Mouse (Mus musculus) effector memory CD4-positive, alpha-beta T cell, adult 7 months (primary cell): ENCODE measurements around the gene Kif11. TPM values are rescaled to one million over a fixed set of nuclear protein-coding genes. Genes with fewer than 3 reads are reported as not detected.

Experiments
- polyA plus RNA-seq: library from polyadenylated mRNA; unstranded; fragments of 100-300 nt; shearing (Covaris generic); gene quantifications from one replicate; pipeline ENCODE4 v1.2.1, GENCODE M21; 2017

The Kif11 gene
- polyA plus RNA-seq = 1.9 TPM

DNA sequence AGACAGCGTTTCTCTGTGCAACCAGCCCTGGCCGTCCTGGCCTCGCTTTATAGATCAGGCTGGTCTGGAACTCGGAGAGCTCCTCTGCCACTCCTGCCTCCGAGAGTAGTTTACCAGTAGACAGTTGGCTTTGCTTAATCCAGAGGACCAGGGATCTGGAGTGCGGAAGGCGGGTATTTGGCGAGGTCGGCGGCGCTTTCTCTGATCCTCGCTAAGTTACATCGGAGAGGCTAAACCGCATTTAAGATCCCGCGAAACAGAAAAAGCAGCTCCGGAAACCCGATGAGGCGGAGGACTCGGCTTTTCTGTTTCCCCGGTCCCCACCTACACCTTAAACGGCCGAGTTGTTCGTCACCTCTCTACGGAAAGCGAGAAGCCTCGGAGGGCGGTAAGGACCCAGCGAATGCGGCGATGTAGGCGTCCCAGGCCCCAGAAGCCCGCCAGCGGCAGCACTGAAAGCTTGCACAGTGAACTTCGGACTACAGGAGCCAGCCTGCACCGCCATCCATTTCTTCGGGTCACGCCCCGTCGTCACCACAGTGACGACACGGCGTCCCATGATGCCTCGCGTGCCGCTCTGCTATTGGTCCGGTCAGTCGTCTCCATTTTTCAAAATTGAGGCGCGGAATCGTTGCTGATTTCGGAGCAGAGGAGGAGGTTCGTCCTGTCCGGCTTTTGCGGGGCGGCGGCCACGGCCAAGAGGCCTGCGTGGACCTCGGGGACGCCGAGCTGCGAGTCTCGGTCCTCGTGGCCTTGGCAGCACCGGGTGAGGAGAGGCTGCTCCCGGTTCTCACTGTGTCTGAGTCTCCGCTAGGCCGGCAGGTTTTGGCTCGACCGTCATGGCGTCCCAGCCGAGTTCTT, at the start of gene Kif11:
Gene Kif11 (plus strand): TSS at position 649 of the 861 bp plus-strand sequence.

DNA sequence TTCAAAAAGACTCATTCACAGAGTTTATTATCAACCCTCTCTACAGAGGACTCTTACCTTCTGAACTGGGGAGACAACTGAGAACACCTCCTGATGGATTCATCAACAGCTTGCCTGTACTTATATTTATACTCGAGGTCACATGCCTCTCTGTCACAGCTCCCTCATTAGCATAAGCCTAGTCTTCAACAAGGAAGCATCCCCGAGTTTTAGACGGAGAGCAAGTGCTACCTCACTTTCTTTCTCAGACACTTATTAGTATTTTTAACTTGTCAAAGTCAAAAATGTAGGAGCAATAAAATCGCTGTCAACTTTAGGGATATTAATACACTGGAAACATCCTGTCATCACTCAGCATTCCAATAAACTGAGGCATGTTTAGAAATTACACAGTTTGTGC, 38.5 kb upstream of the Kif11 start, which contains the start of gene Ide:
Gene Ide (minus strand): TSS at position 101 of the 400 bp plus-strand sequence.

DNA sequence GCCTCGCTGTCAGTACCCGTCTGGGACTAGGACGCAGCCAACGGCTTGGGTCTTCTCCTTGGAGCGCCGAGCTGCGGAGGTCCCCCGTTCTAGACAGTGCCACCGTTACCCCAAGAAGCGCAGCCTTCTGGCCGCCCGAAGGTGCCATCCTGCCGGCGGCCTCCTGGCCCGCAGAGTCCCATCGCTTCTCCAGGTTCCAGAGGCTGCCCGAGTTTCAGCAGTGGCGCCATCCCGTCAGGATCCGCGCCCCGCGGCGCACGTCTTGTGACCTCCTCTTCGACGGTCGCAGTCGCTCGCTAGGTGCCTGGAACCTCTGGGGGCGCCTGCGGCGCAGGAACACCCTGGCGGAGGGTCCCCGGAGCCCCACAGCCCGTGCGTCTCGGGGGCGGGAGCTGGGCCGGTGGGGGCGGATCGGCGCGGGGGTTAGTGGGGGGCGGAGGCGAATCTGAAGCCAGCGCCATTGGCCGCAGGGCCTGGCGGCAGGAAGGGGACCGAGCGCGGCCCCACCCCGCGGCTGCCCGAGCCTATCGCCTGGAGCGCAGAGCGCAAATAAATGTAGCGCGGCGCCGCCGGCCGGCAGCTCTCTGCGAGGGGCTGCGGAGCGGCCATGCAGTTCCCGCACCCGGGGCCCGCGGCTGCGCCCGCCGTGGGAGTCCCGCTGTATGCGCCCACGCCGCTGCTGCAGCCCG, 58.2 kb downstream of the Kif11 start, which contains the start of gene Hhex:
Gene Hhex (plus strand): TSS at position 548 of the 689 bp plus-strand sequence.

Other genes starting within 250 kb of the Kif11 start
- 136 TPM for gene March5, start 168.9 kb upstream of the Kif11 start, polyA plus RNA-seq
- gene Cpeb3, start 167.8 kb upstream of the Kif11 start, polyA plus RNA-seq = 2.6 TPM
- gene Ide, start 38.6 kb upstream of the Kif11 start, polyA plus RNA-seq = 66.9 TPM
- 0.16 TPM for gene Hhex, start 58.4 kb downstream of the Kif11 start, polyA plus RNA-seq
- 36.6 TPM for gene Exoc6, start 174.0 kb downstream of the Kif11 start, polyA plus RNA-seq